Mouse (Mus musculus) E14TG2a.4 (cell line): Measurements from ENCODE around the gene Cdk11b.

ENCODE experiments used
- CTCF ChIP-seq: conservative IDR thresholded peaks from 2 replicates; pipeline ENCODE4 v1.5.1; 2014; ENCODE audit warnings: low read length
- NANOG ChIP-seq: IDR thresholded peaks from 2 replicates; pipeline ENCODE4 v1.6.1; 2014; ENCODE audit warnings: borderline replicate concordance, low read length, mixed read lengths
- POU5F1 ChIP-seq: IDR thresholded peaks from 2 replicates; pipeline ENCODE4 v1.6.1; 2014; ENCODE audit warnings: low read length, borderline replicate concordance

DNA sequence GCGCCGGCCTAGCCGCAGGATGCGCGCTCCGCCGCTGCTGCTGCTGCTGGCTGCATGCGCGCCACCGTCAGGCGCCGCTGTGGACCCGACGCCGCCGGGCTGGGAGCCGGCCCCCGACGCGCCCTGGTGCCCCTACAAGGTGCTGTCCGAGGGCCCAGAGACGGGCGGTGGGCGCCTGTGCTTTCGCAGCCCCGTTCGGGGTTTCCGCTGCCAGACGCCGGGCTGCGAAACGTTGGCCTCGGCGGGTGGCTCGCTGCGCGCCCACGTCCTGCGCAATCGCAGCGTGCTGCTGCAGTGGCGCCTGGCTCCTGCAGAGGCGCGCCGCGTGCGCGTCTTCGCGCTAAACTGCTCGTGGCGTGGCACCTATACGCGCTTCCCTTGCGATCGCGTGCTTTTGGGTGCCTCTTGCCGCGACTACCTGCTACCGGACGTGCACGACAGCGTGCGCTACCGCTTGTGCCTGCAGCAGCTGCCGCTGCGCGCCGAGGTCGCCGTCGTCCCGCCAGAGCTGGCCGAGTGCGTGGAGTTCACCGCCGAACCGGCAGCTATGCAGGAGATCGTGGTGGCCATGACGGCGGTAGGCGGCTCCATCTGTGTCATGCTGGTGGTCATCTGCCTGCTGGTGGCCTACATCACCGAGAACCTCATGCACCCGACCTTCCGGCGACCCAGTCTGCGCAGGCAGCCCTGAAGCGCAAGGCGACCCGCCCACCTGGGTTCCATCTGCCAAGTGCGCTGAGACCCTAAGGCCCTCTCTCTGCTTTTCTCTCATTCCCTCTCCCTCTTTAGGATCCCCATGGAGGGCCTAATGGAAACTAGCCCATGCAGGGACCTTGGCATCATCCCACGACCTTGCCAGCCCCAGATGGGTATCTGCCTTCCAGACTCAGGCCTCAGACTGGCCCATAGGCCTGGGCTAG lies 70.1 kb downstream of the Cdk11b start:
- no peak for TF ChIP-seq CTCF
- no peak for TF ChIP-seq POU5F1
- TF ChIP-seq NANOG: no peak
